Mouse (Mus musculus): ENCODE results near the gene Bfsp1. TPM values are rescaled to one million over a fixed set of nuclear protein-coding genes. Genes with fewer than 3 reads are reported as not detected.

Bfsp1 gene
- total and polyA plus RNA-seq, 2 experiments from 2014 or later: 1.9 to 2.3 TPM

DNA sequence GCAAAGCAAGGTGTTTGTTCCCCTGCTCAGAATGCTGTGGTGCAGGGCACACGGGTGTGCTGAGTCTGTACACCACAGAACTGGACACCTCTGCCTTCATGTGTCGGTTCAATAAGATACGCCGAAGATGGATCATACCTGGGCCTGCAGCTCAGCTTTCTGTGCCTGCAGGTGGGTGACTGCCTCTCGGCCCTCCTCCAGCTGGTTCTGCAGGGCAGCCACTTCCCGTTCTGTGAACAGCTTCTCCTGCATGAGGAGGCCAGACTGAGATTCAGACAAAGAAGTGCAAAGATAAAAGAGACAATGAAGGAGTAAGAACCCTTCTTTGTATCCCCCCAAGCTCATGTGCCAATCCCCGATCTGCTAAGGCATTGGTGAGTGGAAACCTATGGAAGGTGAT lies 21.4 kb downstream of the Bfsp1 start:
- TF ChIP-seq CTCF (IDR thresholded peaks at IDR 0.05; ENCODE audit: low read depth): no peak
- H3K4me3 ChIP-seq (ENCODE audit: low read length): no peak overlapping the region
- DNase-seq (ENCODE audit: low spot score) (no peak), ATAC-seq (no peak)
- no peak overlapping the region for H3K9ac ChIP-seq (replicated peaks; ENCODE audit: low read length)
- H3K4me1 ChIP-seq (ENCODE audit: insufficient read depth, low read length): no peaks in the 10 kb centered on the region
- no peaks in the 10 kb centered on the region for H3K27me3 ChIP-seq (ENCODE audit: insufficient read depth, low read length)
- H3K27ac ChIP-seq: no peak overlapping the region
- no peaks in the 10 kb centered on the region for H3K36me3 ChIP-seq (ENCODE audit: insufficient read depth, low read length)
- H3K4me2 ChIP-seq (ENCODE audit: low read depth, low read length): no peak overlapping the region
- 81% methylated on average over 7 of the region's 7 CpGs for WGBS
- no peaks in the 10 kb centered on the region for H3K9me3 ChIP-seq (ENCODE audit: low read length)

DNA sequence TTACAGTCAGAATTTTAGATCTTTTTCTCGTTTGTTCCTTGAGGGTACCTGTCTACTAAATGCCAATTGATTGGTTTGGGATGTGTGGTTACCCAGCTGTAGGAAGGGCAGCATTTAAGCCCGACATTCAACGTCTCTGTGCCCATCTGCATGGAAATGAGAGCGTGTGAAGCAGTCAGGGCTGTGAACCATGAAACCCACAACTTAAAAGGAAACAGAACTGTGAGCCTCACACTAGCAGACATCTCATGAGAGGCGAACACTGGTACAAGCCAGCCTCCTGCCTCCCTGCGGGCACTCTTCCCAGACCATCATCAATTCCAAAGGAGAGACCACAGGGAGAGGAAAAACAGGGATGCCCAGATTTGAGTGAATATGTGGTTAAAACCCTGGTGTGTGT lies 22.1 kb downstream of the Bfsp1 start:
- no peak overlapping the region for H3K4me3 ChIP-seq (ENCODE audit: low read length)
- DNase-seq (ENCODE audit: low spot score) (no peak), ATAC-seq (no peak)
- H3K27me3 ChIP-seq (ENCODE audit: insufficient read depth, low read length): no peaks in the 10 kb centered on the region
- no peaks in the 10 kb centered on the region for H3K4me1 ChIP-seq (ENCODE audit: insufficient read depth, low read length)
- H3K27ac ChIP-seq: no peak overlapping the region
- 70% methylated on average over 6 of the region's 6 CpGs for WGBS
- no peak overlapping the region for H3K4me2 ChIP-seq (ENCODE audit: low read depth, low read length)
- TF ChIP-seq CTCF (IDR thresholded peaks at IDR 0.05; ENCODE audit: low read depth): no peak
- no peaks in the 10 kb centered on the region for H3K36me3 ChIP-seq (ENCODE audit: insufficient read depth, low read length)
- no peaks in the 10 kb centered on the region for H3K9me3 ChIP-seq (ENCODE audit: low read length)
- H3K9ac ChIP-seq (replicated peaks; ENCODE audit: low read length): no peak overlapping the region

DNA sequence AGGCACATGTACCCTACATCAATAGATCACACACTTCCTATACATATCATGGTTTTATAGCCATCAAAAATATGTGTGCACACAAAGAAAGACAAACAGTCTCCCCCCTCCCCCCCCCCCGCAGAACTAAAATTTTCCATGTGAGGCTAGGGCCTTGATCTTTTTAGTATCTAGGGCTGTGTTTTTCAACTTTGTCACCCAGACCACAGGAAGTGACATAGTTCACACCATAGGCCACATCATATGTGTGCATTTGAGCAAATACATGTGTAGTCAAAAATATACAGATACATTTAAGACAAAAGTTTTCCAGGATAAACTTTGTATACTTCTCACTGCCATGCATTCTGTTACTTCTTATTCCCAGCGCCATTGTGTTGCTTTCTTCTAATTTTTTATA lies 23.5 kb downstream of the Bfsp1 start:
- no peak overlapping the region for H3K4me2 ChIP-seq (ENCODE audit: low read depth, low read length)
- no peak for ATAC-seq
- 93% methylated on average over 2 of the region's 2 CpGs for WGBS
- no peaks in the 10 kb centered on the region for H3K27me3 ChIP-seq (ENCODE audit: insufficient read depth, low read length)
- H3K27ac ChIP-seq: no peak overlapping the region
- TF ChIP-seq CTCF (IDR thresholded peaks at IDR 0.05; ENCODE audit: low read depth): no peak
- H3K9me3 ChIP-seq (ENCODE audit: low read length): no peaks in the 10 kb centered on the region
- H3K4me1 ChIP-seq (ENCODE audit: insufficient read depth, low read length): no peaks in the 10 kb centered on the region
- DNase-seq (ENCODE audit: low spot score): no peak
- H3K36me3 ChIP-seq (ENCODE audit: insufficient read depth, low read length): no peaks in the 10 kb centered on the region
- H3K4me3 ChIP-seq (ENCODE audit: low read length): no peak overlapping the region
- no peak overlapping the region for H3K9ac ChIP-seq (replicated peaks; ENCODE audit: low read length)

DNA sequence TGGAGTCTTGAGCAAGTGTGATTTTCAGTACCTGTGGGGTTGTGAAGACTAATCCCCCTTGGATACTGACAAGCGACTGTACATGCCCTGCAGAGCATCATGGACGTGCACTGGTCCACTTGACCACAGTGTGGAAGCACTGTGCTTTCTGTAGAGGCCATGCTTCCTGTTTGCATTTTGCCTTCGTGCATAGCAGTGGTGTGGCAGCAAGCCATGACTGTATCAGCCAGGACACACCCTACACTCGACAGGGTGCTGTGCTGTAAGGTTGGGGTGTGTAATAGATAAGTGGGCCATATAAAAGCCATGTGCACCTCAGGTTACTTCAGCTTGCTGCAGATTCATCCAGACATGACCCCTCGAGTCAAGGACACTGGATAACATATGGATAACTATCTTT lies 24.3 kb downstream of the Bfsp1 start:
- peak; percentile 58 for TF ChIP-seq CTCF (IDR thresholded peaks at IDR 0.05; ENCODE audit: low read depth)
- Histone ChIP-seq H3K9me3 (ENCODE audit: low read length) (no peaks in the 10 kb centered on the region), H3K27me3 (ENCODE audit: insufficient read depth, low read length) (no peaks in the 10 kb centered on the region), H3K27ac (no peak overlapping the region), H3K4me3 (ENCODE audit: low read length) (no peak overlapping the region), H3K4me1 (ENCODE audit: insufficient read depth, low read length) (no peaks in the 10 kb centered on the region), H3K4me2 (ENCODE audit: low read depth, low read length) (no peak overlapping the region), H3K9ac (replicated peaks; ENCODE audit: low read length) (no peak overlapping the region), H3K36me3 (ENCODE audit: insufficient read depth, low read length) (no peaks in the 10 kb centered on the region)
- ATAC-seq (0 out of 2 replicates have a peak, but pooled peaks have one; percentile 16), DNase-seq (ENCODE audit: low spot score) (peak; percentile 27)
- WGBS: 64% methylated on average over 5 of the region's 5 CpGs

DNA sequence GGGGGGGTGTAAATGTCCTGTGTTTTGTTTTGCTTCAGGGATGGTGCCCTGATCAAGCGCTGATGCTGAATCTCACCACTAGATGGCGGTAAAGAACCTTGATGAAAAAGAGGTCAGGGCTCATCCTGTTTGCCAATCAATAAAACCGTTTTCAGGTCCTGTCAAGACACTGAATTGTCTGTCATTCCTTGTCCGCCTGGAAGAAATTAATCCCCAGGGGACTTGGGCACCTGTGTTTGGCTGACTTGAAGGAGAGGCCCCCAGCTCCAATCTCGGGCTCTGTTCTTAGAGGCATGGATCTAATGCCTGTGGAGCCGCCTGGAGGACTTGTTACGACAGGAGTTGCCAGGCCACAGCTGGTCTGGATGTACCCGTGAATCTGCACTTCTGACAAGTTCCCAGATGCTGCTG lies 25.7 kb downstream of the Bfsp1 start:
- peak; percentile 86 for ATAC-seq
- Histone ChIP-seq H3K4me1 (ENCODE audit: insufficient read depth, low read length) (no peaks in the 10 kb centered on the region), H3K27me3 (ENCODE audit: insufficient read depth, low read length) (no peaks in the 10 kb centered on the region), H3K9ac (replicated peaks; ENCODE audit: low read length) (no peak overlapping the region; the same call in 1 of the 2 replicates), H3K9me3 (ENCODE audit: low read length) (no peaks in the 10 kb centered on the region), H3K27ac (no peak overlapping the region), H3K4me3 (ENCODE audit: low read length) (peak overlapping the region; percentile 13), H3K4me2 (ENCODE audit: low read depth, low read length) (peak overlapping the region; percentile 49), H3K36me3 (ENCODE audit: insufficient read depth, low read length) (no peaks in the 10 kb centered on the region)
- 2% methylated on average over 8 of the region's 8 CpGs for WGBS
- peak; percentile 92 for DNase-seq (ENCODE audit: low spot score)
- TF ChIP-seq CTCF (IDR thresholded peaks at IDR 0.05; ENCODE audit: low read depth): peak; percentile 88

DNA sequence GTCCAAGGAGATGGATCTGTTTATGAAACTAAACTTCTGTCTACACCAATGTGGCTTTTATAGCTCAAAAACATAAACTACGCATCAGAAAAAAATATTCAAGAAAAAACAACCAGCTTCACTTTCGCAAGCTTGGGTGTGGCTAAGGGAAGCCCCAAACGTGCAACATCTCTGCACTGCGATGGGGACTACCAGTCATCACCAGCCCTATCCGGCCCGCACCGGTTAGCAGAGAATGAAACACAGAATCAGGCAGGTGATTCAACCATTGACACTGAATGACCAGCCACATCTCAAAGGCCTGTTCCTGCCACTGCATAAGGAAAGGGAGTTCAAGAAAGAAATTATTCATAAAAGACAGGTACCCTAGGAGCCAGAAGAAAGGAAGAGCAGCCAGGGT lies 27.2 kb downstream of the Bfsp1 start:
- no peak for DNase-seq (ENCODE audit: low spot score)
- Histone ChIP-seq H3K27me3 (ENCODE audit: insufficient read depth, low read length) (no peaks in the 10 kb centered on the region), H3K4me2 (ENCODE audit: low read depth, low read length) (no peak overlapping the region), H3K9me3 (ENCODE audit: low read length) (no peaks in the 10 kb centered on the region), H3K9ac (replicated peaks; ENCODE audit: low read length) (no peak overlapping the region), H3K4me3 (ENCODE audit: low read length) (no peak overlapping the region), H3K36me3 (ENCODE audit: insufficient read depth, low read length) (no peaks in the 10 kb centered on the region), H3K27ac (no peak overlapping the region), H3K4me1 (ENCODE audit: insufficient read depth, low read length) (no peaks in the 10 kb centered on the region)
- TF ChIP-seq CTCF (IDR thresholded peaks at IDR 0.05; ENCODE audit: low read depth): no peak
- ATAC-seq: no peak
- WGBS: 86% methylated on average over 7 of the region's 7 CpGs

DNA sequence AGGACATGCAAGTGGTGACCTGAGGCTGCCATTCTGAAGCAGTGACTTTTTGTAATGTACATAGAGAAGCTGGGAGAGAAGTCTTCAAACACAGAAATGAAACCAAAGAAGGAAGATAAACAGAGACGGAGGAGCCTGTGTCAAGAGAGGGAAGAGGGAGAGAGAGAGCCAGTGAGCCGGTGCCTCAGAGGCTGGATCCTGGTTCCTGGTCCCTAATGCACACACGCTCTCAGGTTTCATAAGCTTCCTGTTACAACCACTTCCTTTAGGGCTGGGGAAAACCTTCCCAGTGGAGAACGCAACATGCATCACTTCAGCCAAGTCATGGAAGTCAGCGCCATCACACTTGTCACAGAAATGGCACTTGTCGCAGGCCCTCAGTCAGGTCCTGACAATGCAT lies 28.9 kb downstream of the Bfsp1 start:
- Histone ChIP-seq H3K4me1 (ENCODE audit: insufficient read depth, low read length) (no peaks in the 10 kb centered on the region), H3K4me2 (ENCODE audit: low read depth, low read length) (no peak overlapping the region), H3K27ac (no peak overlapping the region), H3K4me3 (ENCODE audit: low read length) (no peak overlapping the region), H3K9ac (replicated peaks; ENCODE audit: low read length) (no peak overlapping the region), H3K36me3 (ENCODE audit: insufficient read depth, low read length) (no peaks in the 10 kb centered on the region), H3K27me3 (ENCODE audit: insufficient read depth, low read length) (no peaks in the 10 kb centered on the region), H3K9me3 (ENCODE audit: low read length) (no peaks in the 10 kb centered on the region)
- 83% methylated on average over 6 of the region's 6 CpGs for WGBS
- TF ChIP-seq CTCF (IDR thresholded peaks at IDR 0.05; ENCODE audit: low read depth): no peak
- DNase-seq (ENCODE audit: low spot score): no peak
- no peak for ATAC-seq

Data from hindbrain, postnatal 0 days (tissue).